Mouse (Mus musculus): ENCODE results near the gene Wdr27.
"Not testable (repeated sequence)": the region's sequence is repeated elsewhere in the genome, so short reads cannot be mapped to it uniquely, and the experiment has no call there.

DNA sequence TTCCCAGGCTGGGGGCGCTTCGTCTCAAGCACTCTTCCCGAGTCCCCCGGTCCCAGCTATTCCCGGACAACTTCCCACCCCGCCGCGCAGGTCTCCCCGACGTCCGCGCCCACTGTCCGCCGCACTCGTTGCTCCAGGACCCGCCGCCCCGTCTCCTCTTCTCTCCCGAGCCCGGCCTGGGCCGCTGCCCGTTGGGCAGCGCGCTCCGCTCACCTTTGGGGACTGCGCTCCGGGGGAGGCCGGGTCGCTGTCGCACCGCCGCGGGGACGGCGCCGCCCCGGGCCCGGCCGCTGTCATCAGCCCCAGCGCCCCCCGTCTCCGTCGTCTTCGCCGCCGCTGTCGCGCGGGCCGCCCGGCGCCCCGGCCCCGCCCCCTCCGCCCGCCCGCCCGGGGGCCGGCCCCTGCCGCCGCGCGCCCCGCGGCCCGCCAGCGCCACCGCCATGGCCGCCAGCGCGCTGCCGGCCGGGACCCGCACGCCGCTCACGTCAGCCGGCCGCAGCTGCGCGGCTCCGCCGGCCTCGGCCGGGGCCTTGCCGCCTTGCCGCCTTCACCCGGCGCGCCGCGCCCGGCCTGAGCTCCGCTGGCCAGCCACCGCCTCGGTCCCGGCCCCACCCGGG lies 49.7 kb upstream of the Wdr27 start:
- TF ChIP-seq CTCF (IDR thresholded peaks at IDR 0.05; ENCODE audit: extremely low read depth, insufficient read length, insufficient replicate concordance, low read depth, low read length); POLR2A (IDR thresholded peaks at IDR 0.05; ENCODE audit: low read depth, low read length): not testable (repeated sequence)

Data from small intestine, adult 2 months (tissue).